Comparison of ENCODE assay signal across 9 mouse cellular contexts in genomic region chr9:66933869-66934808, GRCm38 (mm10). TPM values are rescaled to one million over a fixed set of nuclear protein-coding genes. Genes with fewer than 3 reads are reported as not detected.
DNase-seq lines count a peak whose midpoint lies in the region; ATAC-seq lines count a peak whose summit lies in the region.
"Had no signal": no experiment of that assay in that cellular context is flagged by ENCODE, and none has a peak within 500 bp of the region (broad histone marks: within the 10 kb centered on the region; RNA-seq: fewer than 3 reads in every experiment).

No protein-coding gene starts in this region.

- no peak overlapping the region; the same call in 1 of the 2 replicates for H3K9ac ChIP-seq in forebrain, embryonic 12.5 days
- H3K9ac ChIP-seq: liver, embryonic 14.5 days had no signal

- H3K27ac ChIP-seq in forebrain, embryonic 12.5 days = peak overlapping the region; percentile 90
- H3K27ac ChIP-seq: liver, embryonic 14.5 days had no signal

- H3K4me3 ChIP-seq in forebrain, embryonic 12.5 days (replicated peaks) = no peak overlapping the region; the same call in 1 of the 2 replicates

- peak; percentile 80 for ATAC-seq in forebrain, embryonic 12.5 days (ENCODE audit: low FRiP score)

- H3K4me1 ChIP-seq in forebrain, embryonic 12.5 days = peaks cover 23% of the 10 kb centered on the region

- H3K27me3 ChIP-seq in forebrain, embryonic 12.5 days = peaks cover 9% of the 10 kb centered on the region; the same call in 1 of the 2 replicates

- H3K4me2 ChIP-seq in forebrain, embryonic 12.5 days = peak overlapping the region; percentile 40

- WGBS in forebrain, embryonic 12.5 days = 14% methylated on average over 19 of the region's 19 CpGs

- DNase-seq in left cerebral cortex, postnatal 4 days = peak; percentile 24
- DNase-seq in left cerebral cortex, adult 9 months (ENCODE audit: low spot score in 2 of 2) = no peak
- DNase-seq in mesoderm, embryonic 11.5 days (ENCODE audit: low read depth, low spot score) = peak; percentile 13
- DNase-seq in retina, postnatal 1 day = peak; percentile 81
- DNase-seq in cerebellum, adult 9-11 months = no peak
- DNase-seq in kidney, adult 8-10 months = no peak
- DNase-seq in thymus, postnatal 0 days (ENCODE audit: low spot score) = no peak

- H3K36me3 ChIP-seq in forebrain, embryonic 12.5 days (replicated peaks) = no peaks in the 10 kb centered on the region

- intact Hi-C loops in left cerebral cortex, postnatal 4 days (cut with DNase I) = no loop called here

- H3K9me3 ChIP-seq in forebrain, embryonic 12.5 days = no peaks in the 10 kb centered on the region

RNA-seq across cellular contexts. Expression of gene Rps27l, which starts 11.7 kb away (rescaled TPM):
- total RNA-seq in left cerebral cortex, postnatal 4 days (2021) = 10 to 100 TPM; 59.1 to 67.5 TPM
- polyA plus RNA-seq in forebrain, embryonic 12.5 days (2016; fragmentation: Nextera tagmentation; extraction: Ambion mirVana) = 588 and 598 TPM in 2 replicates
- polyA plus RNA-seq in thymus, postnatal 0 days (2015; fragmentation: Nextera tagmentation; extraction: Ambion mirVana) = 828 and 912 TPM in 2 replicates

RNA-seq across cellular contexts. Expression of gene Rab8b, which starts 14.7 kb away (rescaled TPM):
- 10 to 100 TPM; 27.5 to 30.0 TPM for total RNA-seq in left cerebral cortex, postnatal 4 days (2021)
- polyA plus RNA-seq in forebrain, embryonic 12.5 days (2016; fragmentation: Nextera tagmentation; extraction: Ambion mirVana) = 50.3 and 50.7 TPM in 2 replicates
- polyA plus RNA-seq in thymus, postnatal 0 days (2015; fragmentation: Nextera tagmentation; extraction: Ambion mirVana) = 14.4 and 25.8 TPM in 2 replicates

RNA-seq across cellular contexts. Expression of gene Lactb, which starts 41.1 kb away (rescaled TPM):
- total RNA-seq in left cerebral cortex, postnatal 4 days (2021) = 10 to 100 TPM; 15.9 to 19.4 TPM
- polyA plus RNA-seq in forebrain, embryonic 12.5 days (2016; fragmentation: Nextera tagmentation; extraction: Ambion mirVana) = 8.8 and 9.7 TPM in 2 replicates
- polyA plus RNA-seq in thymus, postnatal 0 days (2015; fragmentation: Nextera tagmentation; extraction: Ambion mirVana) = 9.8 and 10.9 TPM in 2 replicates

Comparison
In these comparisons a context has a peak if more than half of its experiments do, and no peak if none do; other contexts are left out.
1. DNase-seq: peak in left cerebral cortex, postnatal 4 days (single experiment), mesoderm, embryonic 11.5 days (single experiment) and retina, postnatal 1 day (single experiment); none in left cerebral cortex, adult 9 months (0 of 2), cerebellum, adult 9-11 months (single experiment), kidney, adult 8-10 months (0 of 2) and thymus, postnatal 0 days (single experiment).